Mouse (Mus musculus): ENCODE measurements around the gene Dad1.

- TF ChIP-seq CTCF (IDR thresholded peaks at IDR 0.05; ENCODE audit: extremely low read depth, insufficient read depth, insufficient read length, insufficient replicate concordance) (no peak), POLR2A (IDR thresholded peaks at IDR 0.05; ENCODE audit: low read depth, low read length) (no peak)
These were observed 39.0 kb downstream of the Dad1 start for GRCm38 (mm10) chr14:54214901-54215300.
